Mouse (Mus musculus) liver, postnatal 0 days (tissue): ENCODE data around the gene Atg16l1. TPM values are rescaled to one million over a fixed set of nuclear protein-coding genes. Genes with fewer than 3 reads are reported as not detected.

Source experiments
- ATAC-seq: fragments of 200-750 bp; cut with Nextera tagmentation; 2 replicates; pipeline ENCODE4 v1.8.0; 2017; ENCODE audit warnings: mild to moderate bottlenecking, moderate library complexity
- DNase-seq: peaks from one replicate; pipeline ENCODE4 v3.0.0-alpha.2; 2016
- H3K27ac ChIP-seq: fragments of 300-500 bp; sonication (generic); 2 replicates; pipeline ENCODE4 v1.5.1; 2014; ENCODE audit warnings: antibody characterized with exemption, moderate library complexity, mild to moderate bottlenecking, low read depth
- H3K27me3 ChIP-seq: fragments of 300-500 bp; sonication (generic); 2 replicates; pipeline ENCODE4 v1.6.1; 2014; ENCODE audit warnings: low read length, control low read depth, mixed read lengths; ENCODE audit not compliant: insufficient read depth
- H3K36me3 ChIP-seq: fragments of 300-500 bp; sonication (generic); replicated peaks from 2 replicates; pipeline ENCODE4 v1.6.1; 2014; ENCODE audit warnings: mild to moderate bottlenecking, control low read depth, low read length, moderate library complexity, mixed read lengths; ENCODE audit not compliant: insufficient read depth
- H3K4me1 ChIP-seq: fragments of 300-500 bp; sonication (generic); 2 replicates; pipeline ENCODE4 v1.6.1; 2014; ENCODE audit warnings: antibody characterized with exemption, mild to moderate bottlenecking, control low read depth; ENCODE audit not compliant: insufficient read depth
- H3K4me2 ChIP-seq: fragments of 300-500 bp; sonication (generic); 2 replicates; pipeline ENCODE4 v1.6.1; 2014; ENCODE audit warnings: low read depth, mild to moderate bottlenecking, low read length, moderate library complexity, mixed read lengths
- H3K4me3 ChIP-seq: fragments of 300-500 bp; sonication (generic); 2 replicates; pipeline ENCODE4 v1.5.1; 2014; ENCODE audit warnings: low read depth, low read length
- H3K9ac ChIP-seq: fragments of 300-500 bp; sonication (generic); replicated peaks from 2 replicates; pipeline ENCODE4 v1.6.1; 2014; ENCODE audit warnings: mild to moderate bottlenecking, moderate library complexity
- H3K9me3 ChIP-seq: fragments of 300-500 bp; sonication (generic); 2 replicates; pipeline ENCODE4 v1.6.1; 2016; ENCODE audit warnings: mild to moderate bottlenecking, control low read depth, low read length, mixed read lengths
- CTCF ChIP-seq: sonication (generic); IDR thresholded peaks from 2 replicates; pipeline ENCODE4 v1.5.1; 2016; ENCODE audit warnings: antibody characterized with exemption, low read depth
- EP300 ChIP-seq: IDR thresholded peaks from 2 replicates; pipeline ENCODE4 v1.6.1; 2016; ENCODE audit warnings: antibody characterized with exemption, low read depth, mild to moderate bottlenecking
- WGBS: fragments of 180-500 bp; shearing (Covaris S2); extraction: QIAGEN DNeasy Blood & Tissue Kit; methylation state at CpG from one replicate; pipeline ENCODE4 v1.1.7; 2014; ENCODE audit not compliant: insufficient replicate concordance; 5-methylcytosine and 5-hydroxymethylcytosine counted together
- polyA plus RNA-seq: library from polyadenylated mRNA; unstranded; fragments of >200 nt; fragmentation: Nextera tagmentation; extraction: Ambion mirVana; gene quantifications from 2 replicates; pipeline ENCODE4 v1.2.1, GENCODE M21; 2015

The Atg16l1 gene
- polyA plus RNA-seq, 1 experiment from 2014 or later, result 18.6 TPM

- H3K9me3 ChIP-seq, result no peaks in the 10 kb centered on the region
- peaks cover 84% of the 10 kb centered on the region for H3K36me3 ChIP-seq
- H3K4me3 ChIP-seq, result no peak overlapping the region
- DNase-seq, result no peak
- no peak overlapping the region for H3K9ac ChIP-seq
- H3K4me1 ChIP-seq, result 0 out of 2 replicates have a peak, but pooled peaks cover 2% of the 10 kb centered on the region
- H3K4me2 ChIP-seq, result no peak overlapping the region
- no peaks in the 10 kb centered on the region for H3K27me3 ChIP-seq
- H3K27ac ChIP-seq, result no peak overlapping the region
- WGBS, result 90% methylated on average over 8 of the region's 8 CpGs
- TF ChIP-seq EP300 (no peak), CTCF (no peak)
- no peak for ATAC-seq
Observed at GRCm38 (mm10) chr1:87785703-87786102, 30.0 kb downstream of the Atg16l1 start.

DNA sequence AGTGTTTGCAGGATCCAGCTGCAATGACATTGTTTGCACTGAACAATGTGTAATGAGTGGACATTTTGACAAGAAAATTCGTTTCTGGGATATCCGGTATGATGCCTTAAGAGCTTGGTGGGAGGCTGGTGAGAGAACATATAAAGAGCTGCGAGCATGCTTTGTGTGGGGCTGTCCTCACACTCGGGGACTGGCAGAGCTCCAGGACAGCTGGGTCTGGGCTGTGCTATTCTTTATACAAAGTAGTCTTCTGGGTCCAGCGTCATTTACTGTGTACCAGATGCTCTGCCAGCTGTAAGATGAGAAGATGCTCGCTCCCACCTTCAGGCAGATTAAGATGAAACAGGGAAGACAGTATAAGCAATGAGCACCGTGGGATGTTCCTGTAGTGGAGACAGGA, 30.6 kb downstream of the Atg16l1 start:
- Histone ChIP-seq H3K36me3 (peaks cover 84% of the 10 kb centered on the region), H3K27ac (no peak overlapping the region), H3K4me2 (no peak overlapping the region), H3K9ac (no peak overlapping the region), H3K4me3 (no peak overlapping the region), H3K4me1 (0 out of 2 replicates have a peak, but pooled peaks cover 2% of the 10 kb centered on the region), H3K9me3 (no peaks in the 10 kb centered on the region), H3K27me3 (no peaks in the 10 kb centered on the region)
- DNase-seq (no peak), ATAC-seq (no peak)
- TF ChIP-seq EP300, result no peak
- no peak for TF ChIP-seq CTCF
- 82% methylated on average over 7 of the region's 7 CpGs for WGBS

GRCm38 (mm10) chr1:87789665-87790064, 34.0 kb downstream of the Atg16l1 start:
- 84% methylated on average over 8 of the region's 8 CpGs for WGBS
- DNase-seq, result no peak
- no peak for ATAC-seq
- Histone ChIP-seq H3K4me2 (no peak overlapping the region), H3K27me3 (no peaks in the 10 kb centered on the region), H3K4me3 (no peak overlapping the region), H3K36me3 (peaks cover 75% of the 10 kb centered on the region), H3K4me1 (0 out of 2 replicates have a peak, but pooled peaks cover 2% of the 10 kb centered on the region), H3K9ac (no peak overlapping the region), H3K27ac (no peak overlapping the region), H3K9me3 (no peaks in the 10 kb centered on the region)
- TF ChIP-seq EP300, result no peak
- no peak for TF ChIP-seq CTCF

GRCm38 (mm10) chr1:87792438-87793137, 36.9 kb downstream of the Atg16l1 start:
- WGBS, result 66% methylated on average over 4 of the region's 4 CpGs
- Histone ChIP-seq H3K4me1 (0 out of 2 replicates have a peak, but pooled peaks cover 2% of the 10 kb centered on the region), H3K27ac (no peak overlapping the region), H3K9me3 (no peaks in the 10 kb centered on the region), H3K4me3 (no peak overlapping the region), H3K27me3 (no peaks in the 10 kb centered on the region), H3K4me2 (no peak overlapping the region), H3K9ac (no peak overlapping the region), H3K36me3 (peaks cover 46% of the 10 kb centered on the region)
- DNase-seq (no peak), ATAC-seq (no peak)
- TF ChIP-seq EP300, result no peak
- TF ChIP-seq CTCF, result no peak

- 0 out of 2 replicates have a peak, but pooled peaks cover 2% of the 10 kb centered on the region for H3K4me1 ChIP-seq
Observed at GRCm38 (mm10) chr1:87793138-87793449, 37.4 kb downstream of the Atg16l1 start.

GRCm38 (mm10) chr1:87797702-87798101, 42.0 kb downstream of the Atg16l1 start:
- H3K4me3 ChIP-seq, result no peak overlapping the region
- no peak overlapping the region for H3K9ac ChIP-seq
- whole genome bisulfite sequencing, result 71% methylated on average over 1 of the region's 1 CpGs
- H3K4me1 ChIP-seq, result peaks cover 7% of the 10 kb centered on the region; the same call in 1 of the 2 replicates
- no peak overlapping the region for H3K4me2 ChIP-seq
- TF ChIP-seq EP300 (no peak), CTCF (no peak)
- H3K27me3 ChIP-seq, result no peaks in the 10 kb centered on the region
- H3K27ac ChIP-seq, result no peak overlapping the region
- ATAC-seq (no peak), DNase-seq (no peak)
- H3K36me3 ChIP-seq, result peaks cover 6% of the 10 kb centered on the region
- H3K9me3 ChIP-seq, result no peaks in the 10 kb centered on the region

More at GRCm38 (mm10) chr1:87793138-87793449, 37.4 kb downstream of the Atg16l1 start:
- no peaks in the 10 kb centered on the region for H3K27me3 ChIP-seq
- no peak for ATAC-seq
- no peak overlapping the region for H3K4me3 ChIP-seq
- no peaks in the 10 kb centered on the region for H3K9me3 ChIP-seq
- no peak for DNase-seq
- H3K9ac ChIP-seq, result no peak overlapping the region
- H3K4me2 ChIP-seq, result no peak overlapping the region
- H3K36me3 ChIP-seq, result peaks cover 43% of the 10 kb centered on the region
- H3K27ac ChIP-seq, result no peak overlapping the region
- WGBS, result 95% methylated on average over 6 of the region's 6 CpGs
- no peak for TF ChIP-seq EP300
- TF ChIP-seq CTCF, result no peak
